Mouse (Mus musculus): Measurements from ENCODE around the gene Gtf2ird1.

DNA sequence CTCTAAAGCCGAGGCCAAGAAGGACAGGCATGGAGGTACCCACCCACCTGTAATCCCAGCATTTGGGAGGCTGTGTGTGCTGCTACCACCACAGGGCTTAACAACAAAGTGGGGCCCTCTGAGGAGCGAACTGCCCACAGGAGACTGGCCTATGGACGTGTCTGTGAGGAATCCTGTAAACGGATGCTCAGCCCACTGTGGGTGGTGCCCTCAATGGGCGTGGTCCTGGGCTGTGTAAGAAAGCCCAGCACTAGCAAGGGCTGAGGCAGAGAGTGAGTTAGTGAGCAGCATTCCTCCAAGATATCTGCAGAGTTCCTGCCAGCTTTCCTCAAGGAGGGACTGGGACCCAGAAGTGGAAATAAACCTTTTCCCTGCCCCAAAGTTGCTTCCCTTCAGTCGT lies 62.9 kb downstream of the Gtf2ird1 start:
- TF ChIP-seq CTCF (IDR thresholded peaks at IDR 0.05; ENCODE audit: extremely low read depth, insufficient read depth, low read length) = no peak
- no peak for TF ChIP-seq POLR2A (IDR thresholded peaks at IDR 0.05; ENCODE audit: extremely low read depth, insufficient read depth, low read length)
